Mouse (Mus musculus) kidney, embryonic 15.5 days (tissue): ENCODE results near the gene Ptprr. TPM values are rescaled to one million over a fixed set of nuclear protein-coding genes. Genes with fewer than 3 reads are reported as not detected.

Source experiments
- ATAC-seq: fragments of 200-750 bp; cut with Nextera tagmentation; replicated peaks from 2 replicates; pipeline ENCODE4 v1.8.0; 2017; ENCODE audit warnings: moderate TSS enrichment; ENCODE audit not compliant: low FRiP score
- H3K27ac ChIP-seq: fragments of 300-500 bp; sonication (generic); 2 replicates; pipeline ENCODE4 v1.5.1; 2015; ENCODE audit warnings: mild to moderate bottlenecking, inconsistent platforms
- H3K27me3 ChIP-seq: fragments of 300-500 bp; sonication (generic); 2 replicates; pipeline ENCODE4 v1.6.1; 2015; ENCODE audit warnings: inconsistent platforms
- H3K36me3 ChIP-seq: fragments of 300-500 bp; sonication (generic); 2 replicates; pipeline ENCODE4 v1.6.1; 2015; ENCODE audit warnings: inconsistent platforms
- H3K4me1 ChIP-seq: fragments of 300-500 bp; sonication (generic); 2 replicates; pipeline ENCODE4 v1.6.1; 2015; ENCODE audit warnings: inconsistent platforms
- H3K4me2 ChIP-seq: fragments of 300-500 bp; sonication (generic); 2 replicates; pipeline ENCODE4 v1.6.1; 2015; ENCODE audit warnings: moderate library complexity, mild to moderate bottlenecking, inconsistent platforms
- H3K4me3 ChIP-seq: fragments of 300-500 bp; sonication (generic); replicated peaks from 2 replicates; pipeline ENCODE4 v1.5.1; 2015; ENCODE audit warnings: mild to moderate bottlenecking, inconsistent platforms
- H3K9ac ChIP-seq: fragments of 300-500 bp; sonication (generic); 2 replicates; pipeline ENCODE4 v1.6.1; 2015; ENCODE audit warnings: mild to moderate bottlenecking, inconsistent platforms
- H3K9me3 ChIP-seq: fragments of 300-500 bp; sonication (generic); replicated peaks from 2 replicates; pipeline ENCODE4 v1.6.1; 2016; ENCODE audit warnings: inconsistent platforms
- WGBS: fragments of 180-500 bp; shearing (Covaris S2); methylation state at CpG from one replicate; pipeline ENCODE4 v1.1.7; 2015; ENCODE audit warnings: mixed read lengths; 5-methylcytosine and 5-hydroxymethylcytosine counted together
- polyA plus RNA-seq: library from polyadenylated mRNA; unstranded; fragments of >200 nt; fragmentation: Nextera tagmentation; extraction: Ambion mirVana; gene quantifications from 2 replicates; pipeline ENCODE4 v1.2.1, GENCODE M21; 2015

Ptprr gene
- polyA plus RNA-seq, 1 experiment from 2014 or later, result 1.5 TPM

DNA sequence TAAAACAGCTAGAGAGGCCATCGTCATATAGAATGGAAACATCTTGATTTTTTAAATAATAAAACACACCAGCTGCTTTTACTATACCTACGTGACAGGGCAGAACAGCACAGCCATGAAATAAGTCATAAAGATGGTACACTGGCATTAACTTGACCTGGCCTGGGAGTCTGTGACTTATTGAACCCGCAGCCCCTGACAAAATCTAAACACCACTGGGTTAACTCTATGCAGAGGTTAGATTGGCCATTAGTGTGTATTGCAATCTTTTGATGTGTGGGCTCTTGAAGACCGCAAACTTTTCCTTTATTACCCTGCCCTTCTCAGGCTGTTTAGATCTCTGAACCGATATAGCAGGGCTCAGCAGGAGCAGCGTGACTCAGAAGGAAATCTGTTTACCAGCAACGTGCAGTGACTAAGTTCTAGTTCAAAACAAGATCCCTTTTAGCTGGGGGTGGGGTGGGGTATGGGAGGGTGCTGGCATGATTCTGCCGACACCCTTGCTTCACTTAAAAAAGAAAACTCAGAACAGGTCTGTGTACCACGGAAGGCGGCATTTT, 157.4 kb downstream of the Ptprr start:
- 31% methylated on average over 10 of the region's 10 CpGs for WGBS
- Histone ChIP-seq H3K4me2 (no peak overlapping the region), H3K36me3 (no peaks in the 10 kb centered on the region), H3K27me3 (0 out of 2 replicates have a peak, but pooled peaks cover 4% of the 10 kb centered on the region), H3K4me1 (peaks cover 10% of the 10 kb centered on the region), H3K9ac (no peak overlapping the region), H3K27ac (no peak overlapping the region), H3K9me3 (no peaks in the 10 kb centered on the region), H3K4me3 (no peak overlapping the region)
- ATAC-seq, result peak; percentile 64; the same call in 1 of the 2 replicates

DNA sequence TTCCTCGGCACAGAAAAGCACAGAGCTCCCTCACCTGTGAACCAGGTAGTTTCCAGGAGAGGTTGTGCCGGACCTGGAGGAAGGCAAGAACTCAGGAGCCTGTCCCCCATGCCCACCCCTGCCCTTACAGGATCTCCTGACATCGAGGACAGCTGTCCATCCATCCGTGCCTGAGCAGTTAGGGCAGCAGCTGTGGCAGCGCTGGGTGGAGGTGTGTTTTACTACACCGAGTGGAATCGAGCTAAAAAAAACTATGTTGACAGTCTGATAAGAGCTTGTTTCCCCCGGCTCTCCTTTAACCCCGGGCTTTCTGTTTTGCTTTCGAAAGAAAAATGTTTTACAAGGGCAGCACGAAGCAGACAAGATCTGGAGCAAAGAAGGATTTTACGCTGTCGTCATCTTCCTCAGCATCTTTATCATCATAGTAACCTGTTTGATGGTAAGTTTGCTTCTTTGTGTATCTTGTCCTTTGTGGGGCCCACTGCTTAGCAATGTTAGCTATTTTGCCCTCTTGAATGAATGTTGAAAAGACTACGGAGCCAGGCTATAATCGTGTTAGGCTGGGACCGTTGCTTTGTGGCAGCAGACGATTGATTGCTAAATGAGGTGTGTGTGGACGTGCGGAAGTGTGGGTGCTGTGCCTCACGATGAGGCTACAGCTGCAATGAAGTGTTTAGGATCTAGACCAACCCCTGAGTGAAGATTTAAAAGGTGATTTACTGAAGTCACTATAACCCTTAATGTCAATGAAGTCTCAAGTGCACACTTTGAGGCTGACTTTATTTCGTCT, 159.6 kb downstream of the Ptprr start:
- Histone ChIP-seq H3K36me3 (no peaks in the 10 kb centered on the region), H3K9ac (no peak overlapping the region), H3K27ac (no peak overlapping the region), H3K4me1 (peaks cover 10% of the 10 kb centered on the region), H3K4me2 (peak overlapping the region; percentile 59), H3K4me3 (peak overlapping the region; percentile 34), H3K9me3 (no peaks in the 10 kb centered on the region), H3K27me3 (0 out of 2 replicates have a peak, but pooled peaks cover 4% of the 10 kb centered on the region)
- 8% methylated on average over 21 of the region's 21 CpGs for WGBS
- ATAC-seq, result 0 out of 2 replicates have a peak, but pooled peaks have one; percentile 18

DNA sequence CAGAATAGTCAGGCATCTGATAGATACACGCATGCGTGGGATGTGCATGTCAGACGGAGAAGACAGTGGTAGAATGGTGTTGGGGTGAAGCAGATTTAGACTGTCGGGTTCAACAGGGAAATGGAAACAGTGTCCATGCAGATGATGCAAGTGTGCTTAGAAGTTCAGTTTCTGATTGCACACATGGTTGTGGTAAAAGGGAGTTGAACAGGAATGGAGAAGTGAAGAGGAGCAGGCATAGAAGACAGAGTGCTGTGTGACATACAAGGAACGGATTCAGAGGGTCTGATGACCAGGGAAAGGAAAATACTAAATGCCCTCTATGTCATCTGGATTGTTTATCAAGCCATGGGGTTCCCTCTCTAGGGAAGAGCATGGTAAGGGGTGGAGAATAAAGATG, 163.2 kb downstream of the Ptprr start:
- Histone ChIP-seq H3K4me2 (no peak overlapping the region), H3K4me1 (peaks cover 10% of the 10 kb centered on the region), H3K27me3 (no peaks in the 10 kb centered on the region), H3K9me3 (no peaks in the 10 kb centered on the region), H3K9ac (no peak overlapping the region), H3K4me3 (no peak overlapping the region), H3K36me3 (no peaks in the 10 kb centered on the region), H3K27ac (no peak overlapping the region)
- no peak for ATAC-seq
- 71% methylated on average over 5 of the region's 5 CpGs for WGBS

DNA sequence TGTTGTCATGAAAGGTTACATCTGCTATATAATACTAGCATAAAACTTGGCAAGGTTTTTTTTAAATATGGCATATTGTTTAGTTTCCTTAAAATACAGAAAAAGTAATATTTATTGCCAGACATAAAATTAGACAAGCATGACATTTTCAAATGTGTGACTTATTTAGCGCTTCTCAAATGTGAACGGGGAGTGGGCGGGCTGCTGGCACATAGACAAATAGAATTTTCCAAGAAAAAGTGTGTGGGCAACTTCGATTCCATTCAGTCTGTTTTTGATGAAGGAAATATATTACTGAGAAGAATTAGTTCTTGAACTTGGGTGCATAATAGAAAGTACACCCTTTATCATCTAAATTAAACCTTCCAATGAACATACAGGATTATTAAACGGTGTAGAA, 164.2 kb downstream of the Ptprr start:
- Histone ChIP-seq H3K27me3 (no peaks in the 10 kb centered on the region), H3K9me3 (no peaks in the 10 kb centered on the region), H3K27ac (no peak overlapping the region), H3K4me3 (no peak overlapping the region), H3K36me3 (no peaks in the 10 kb centered on the region), H3K4me2 (no peak overlapping the region), H3K9ac (no peak overlapping the region), H3K4me1 (peaks cover 7% of the 10 kb centered on the region)
- no peak for ATAC-seq
- WGBS, result 65% methylated on average over 5 of the region's 5 CpGs

DNA sequence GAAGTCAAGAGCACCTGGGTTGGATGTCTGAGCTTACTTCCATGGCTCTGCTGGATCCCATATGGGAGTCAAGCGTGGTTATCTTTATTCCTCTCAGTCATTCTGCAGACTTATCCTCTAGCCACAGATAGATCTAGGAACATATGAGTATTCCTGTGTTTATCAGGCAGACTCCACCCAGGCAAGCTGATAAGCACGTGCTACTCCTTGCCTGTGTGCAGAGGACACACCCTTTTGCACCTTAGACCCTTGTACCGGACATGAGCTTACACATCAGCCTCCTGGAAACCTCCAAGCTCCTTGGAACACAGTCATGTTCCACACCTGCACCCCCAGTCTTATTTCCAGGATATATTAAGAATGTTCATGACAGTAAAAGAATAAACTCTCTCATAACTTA, 165.2 kb downstream of the Ptprr start:
- H3K4me2 ChIP-seq, result no peak overlapping the region
- no peaks in the 10 kb centered on the region for H3K27me3 ChIP-seq
- ATAC-seq, result no peak
- no peak overlapping the region for H3K9ac ChIP-seq
- H3K9me3 ChIP-seq, result no peaks in the 10 kb centered on the region
- no peak overlapping the region for H3K4me3 ChIP-seq
- H3K4me1 ChIP-seq, result no peaks in the 10 kb centered on the region
- H3K36me3 ChIP-seq, result no peaks in the 10 kb centered on the region
- WGBS, result 71% methylated on average over 3 of the region's 3 CpGs
- no peak overlapping the region for H3K27ac ChIP-seq

DNA sequence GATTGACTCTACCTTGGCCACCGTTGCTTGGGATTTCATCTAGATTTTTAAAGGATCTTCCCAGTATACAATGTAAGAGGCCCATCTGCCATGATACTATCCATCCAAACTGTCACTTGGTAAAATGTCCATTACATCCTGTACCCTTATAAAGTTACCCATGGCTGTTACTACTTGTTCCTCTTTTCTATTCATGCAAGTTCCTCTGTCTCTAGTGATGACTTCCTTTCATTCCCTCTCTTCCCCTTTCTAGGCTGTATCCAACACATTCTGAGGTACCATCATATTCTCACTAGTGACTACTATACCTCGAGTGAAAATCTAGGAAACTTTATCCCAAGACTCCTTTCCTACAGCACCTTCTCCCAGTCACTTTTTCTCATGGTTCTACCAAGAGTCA, 173.7 kb downstream of the Ptprr start:
- H3K4me3 ChIP-seq, result no peak overlapping the region
- no peak overlapping the region for H3K9ac ChIP-seq
- no peaks in the 10 kb centered on the region for H3K27me3 ChIP-seq
- no peak overlapping the region for H3K27ac ChIP-seq
- WGBS, result 79% methylated on average over 2 of the region's 2 CpGs
- H3K4me2 ChIP-seq, result no peak overlapping the region
- H3K9me3 ChIP-seq, result no peaks in the 10 kb centered on the region
- peaks cover 11% of the 10 kb centered on the region for H3K4me1 ChIP-seq
- ATAC-seq, result no peak
- no peaks in the 10 kb centered on the region for H3K36me3 ChIP-seq

DNA sequence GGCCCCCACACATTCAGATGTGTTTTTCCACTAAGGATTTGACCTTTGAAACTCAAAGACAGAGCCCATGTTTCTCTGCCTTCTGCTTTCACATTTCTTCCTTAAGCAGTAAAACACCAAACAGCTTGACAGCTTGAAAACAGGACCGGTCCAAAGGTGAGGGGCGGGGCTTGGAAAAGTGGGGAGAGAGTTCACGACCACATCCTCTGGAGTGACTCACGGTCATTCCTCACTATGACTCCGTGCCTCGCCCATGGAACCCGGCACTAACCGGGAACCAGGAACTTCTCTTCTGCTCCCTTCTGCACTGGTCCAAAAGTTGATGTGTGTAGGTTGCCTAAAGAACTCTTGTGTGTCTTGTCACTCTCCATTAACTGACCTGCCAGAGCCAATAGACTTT, 174.3 kb downstream of the Ptprr start:
- Histone ChIP-seq H3K27ac (no peak overlapping the region), H3K36me3 (no peaks in the 10 kb centered on the region), H3K4me2 (no peak overlapping the region), H3K27me3 (no peaks in the 10 kb centered on the region), H3K4me1 (peaks cover 13% of the 10 kb centered on the region), H3K9me3 (no peaks in the 10 kb centered on the region), H3K4me3 (no peak overlapping the region), H3K9ac (no peak overlapping the region)
- ATAC-seq, result no peak
- 51% methylated on average over 8 of the region's 8 CpGs for WGBS

DNA sequence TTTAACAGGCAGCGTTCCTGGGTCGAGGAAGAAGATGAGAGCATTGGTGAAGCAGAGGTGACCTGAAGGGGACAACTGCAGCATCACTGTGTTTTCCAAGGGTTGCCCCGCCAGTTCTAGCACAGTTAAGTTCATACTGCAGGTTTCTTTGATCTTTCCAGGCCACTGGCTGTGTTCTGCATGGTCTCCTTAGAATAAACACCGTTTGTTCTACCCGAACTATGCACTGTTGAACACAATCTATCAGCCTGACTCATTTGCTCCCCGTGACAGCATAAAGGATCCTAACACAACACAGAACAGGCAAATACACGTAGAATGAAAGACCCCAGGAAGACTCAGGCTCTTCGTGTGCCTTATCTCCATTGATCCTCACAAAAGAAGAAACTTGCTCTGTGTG, 176.4 kb downstream of the Ptprr start:
- Histone ChIP-seq H3K9me3 (no peaks in the 10 kb centered on the region), H3K4me1 (peaks cover 13% of the 10 kb centered on the region), H3K36me3 (no peaks in the 10 kb centered on the region), H3K27me3 (no peaks in the 10 kb centered on the region), H3K27ac (no peak overlapping the region), H3K4me3 (no peak overlapping the region), H3K4me2 (peak overlapping the region; percentile 18; the same call in 1 of the 2 replicates), H3K9ac (no peak overlapping the region)
- 35% methylated on average over 8 of the region's 8 CpGs for WGBS
- peak; percentile 84 for ATAC-seq

DNA sequence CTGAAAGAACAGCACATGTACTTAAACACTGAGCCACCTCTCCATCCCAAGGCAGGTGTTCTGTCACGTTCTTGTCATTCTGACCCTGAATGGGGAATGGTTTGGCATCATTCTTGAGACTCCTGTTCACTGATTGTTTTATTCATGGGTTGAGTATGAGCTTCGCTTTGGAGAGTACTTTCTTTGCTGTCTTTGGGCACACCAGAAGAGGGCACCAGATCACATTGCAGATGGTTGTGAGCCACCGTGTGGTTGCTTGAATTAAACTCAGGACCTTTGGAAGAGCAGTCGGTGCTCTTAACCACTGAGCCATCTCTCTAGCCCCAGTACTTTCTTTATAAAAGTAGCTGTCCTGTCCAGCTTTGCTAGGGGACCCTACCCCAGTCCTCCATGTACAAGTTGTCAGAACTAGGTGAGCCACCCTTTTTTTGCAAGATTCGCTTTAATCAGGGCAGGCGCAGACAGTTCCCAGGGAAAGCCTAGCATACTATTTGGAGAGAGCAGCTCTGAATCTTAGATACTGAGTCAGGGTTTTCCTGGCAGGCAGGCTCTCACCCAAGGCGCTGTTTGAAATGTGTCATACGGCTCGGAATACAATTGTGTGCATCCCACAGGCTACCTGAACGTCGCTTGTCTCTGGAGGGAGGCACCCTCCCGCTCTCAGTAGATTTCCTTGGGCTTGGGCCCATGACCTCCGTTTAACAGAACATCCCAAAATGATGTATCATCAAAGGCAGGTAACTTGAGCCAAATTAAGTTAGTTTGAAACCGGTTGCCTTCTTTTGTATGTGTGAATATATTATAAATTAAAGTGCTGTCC, 178.8 kb downstream of the Ptprr start:
- 0 out of 2 replicates have a peak, but pooled peaks have one; percentile 20 for ATAC-seq
- no peak overlapping the region for H3K9ac ChIP-seq
- no peak overlapping the region for H3K27ac ChIP-seq
- no peaks in the 10 kb centered on the region for H3K36me3 ChIP-seq
- H3K27me3 ChIP-seq, result no peaks in the 10 kb centered on the region
- 27% methylated on average over 14 of the region's 14 CpGs for WGBS
- H3K4me2 ChIP-seq, result peak overlapping the region; percentile 20
- no peaks in the 10 kb centered on the region for H3K9me3 ChIP-seq
- H3K4me1 ChIP-seq, result peaks cover 13% of the 10 kb centered on the region
- H3K4me3 ChIP-seq, result no peak overlapping the region

DNA sequence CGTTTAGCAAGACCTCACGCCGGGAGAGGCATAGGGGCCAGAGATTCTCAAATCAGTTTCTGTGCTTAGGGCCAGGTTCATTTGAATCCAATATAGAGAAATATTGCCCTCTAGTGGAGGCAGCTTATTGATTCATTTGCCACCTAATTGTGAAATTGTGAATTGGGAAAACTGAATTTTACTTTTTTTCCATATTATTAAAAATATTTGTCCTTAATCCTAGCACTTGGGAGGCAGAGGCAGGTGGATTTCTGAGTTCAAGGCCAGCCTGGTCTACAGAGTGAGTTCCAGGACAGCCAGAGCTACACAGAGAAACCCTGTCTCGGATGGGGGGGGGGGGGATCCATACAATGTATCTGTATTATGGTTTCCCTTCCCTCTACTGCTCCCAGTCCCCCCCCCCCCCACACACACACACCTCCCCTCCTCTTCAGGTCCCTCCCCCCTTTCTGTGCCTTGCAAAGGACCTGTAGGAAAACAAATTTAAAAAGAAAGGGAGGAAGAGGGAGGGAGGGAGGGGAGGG, 179.5 kb downstream of the Ptprr start:
- Histone ChIP-seq H3K9me3 (no peaks in the 10 kb centered on the region), H3K27me3 (no peaks in the 10 kb centered on the region), H3K4me1 (peaks cover 13% of the 10 kb centered on the region), H3K36me3 (no peaks in the 10 kb centered on the region), H3K27ac (no peak overlapping the region), H3K4me2 (peak overlapping the region; percentile 20), H3K9ac (no peak overlapping the region), H3K4me3 (no peak overlapping the region)
- no peak for ATAC-seq
- WGBS, result 17% methylated on average over 4 of the region's 4 CpGs

DNA sequence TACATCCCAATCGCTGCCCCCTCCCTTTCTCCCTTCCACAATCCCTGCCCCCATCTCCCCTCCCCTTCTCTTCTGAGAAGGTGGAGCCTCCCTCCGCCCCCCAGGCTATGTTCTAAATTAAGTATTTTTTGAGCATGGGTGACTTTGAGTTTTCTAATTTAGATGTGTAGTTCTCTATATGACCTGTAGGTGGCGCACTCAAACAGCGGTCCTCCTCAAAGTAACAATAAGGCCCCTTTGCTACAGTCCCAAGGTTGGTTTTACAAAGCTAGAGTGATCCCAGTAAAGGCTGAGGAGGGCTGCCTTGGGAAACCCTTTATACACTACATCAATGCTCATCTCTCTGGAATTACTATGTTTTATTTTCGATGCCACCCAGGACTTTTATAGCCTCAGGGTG, 181.0 kb downstream of the Ptprr start:
- 27% methylated on average over 5 of the region's 5 CpGs for WGBS
- Histone ChIP-seq H3K27me3 (no peaks in the 10 kb centered on the region), H3K4me1 (peaks cover 11% of the 10 kb centered on the region), H3K36me3 (no peaks in the 10 kb centered on the region), H3K4me3 (no peak overlapping the region), H3K9me3 (no peaks in the 10 kb centered on the region), H3K27ac (no peak overlapping the region), H3K4me2 (no peak overlapping the region), H3K9ac (no peak overlapping the region)
- no peak for ATAC-seq

DNA sequence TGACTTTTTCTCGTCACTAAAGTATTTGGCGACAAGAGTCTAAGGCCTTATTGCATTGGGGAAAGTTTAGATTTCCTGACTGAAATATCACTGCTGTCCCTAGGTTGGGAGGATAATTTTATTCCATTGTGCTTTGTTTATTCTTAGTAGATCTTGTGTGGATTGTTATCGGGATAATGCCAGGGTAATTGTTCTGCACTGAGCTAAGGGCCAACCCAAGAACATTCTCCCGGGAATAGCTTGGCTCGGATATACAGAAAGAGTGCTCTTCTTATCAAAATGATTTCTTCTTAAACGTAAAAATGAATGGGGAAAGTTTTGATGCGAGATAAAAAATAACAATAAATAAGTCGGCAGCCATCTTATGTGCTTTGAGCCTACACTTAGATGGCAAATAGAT, 183.5 kb downstream of the Ptprr start:
- no peaks in the 10 kb centered on the region for H3K9me3 ChIP-seq
- WGBS, result 89% methylated on average over 8 of the region's 8 CpGs
- no peak overlapping the region for H3K4me3 ChIP-seq
- ATAC-seq, result no peak
- no peak overlapping the region for H3K27ac ChIP-seq
- H3K27me3 ChIP-seq, result no peaks in the 10 kb centered on the region
- H3K4me2 ChIP-seq, result no peak overlapping the region
- no peaks in the 10 kb centered on the region for H3K36me3 ChIP-seq
- H3K9ac ChIP-seq, result no peak overlapping the region
- peaks cover 10% of the 10 kb centered on the region; the same call in 1 of the 2 replicates for H3K4me1 ChIP-seq
